18 mouse cellular contexts compared by ENCODE assay signal in genomic region chr2:164859640-164860432, GRCm38 (mm10). TPM values are rescaled to one million over a fixed set of nuclear protein-coding genes. Genes with fewer than 3 reads are reported as not detected.
A peak's percentile ranks its signal among the peaks of the same experiment; 100 is the strongest.
DNase-seq lines count a peak whose midpoint lies in the region; ATAC-seq and TF ChIP-seq lines count a peak whose summit lies in the region.
"Had no signal": no experiment of that assay in that cellular context is flagged by ENCODE, and none has a peak within 500 bp of the region (broad histone marks: within the 10 kb centered on the region; RNA-seq: fewer than 3 reads in every experiment).

No protein-coding gene starts in this region.

- no peaks in the 10 kb centered on the region for H3K79me2 ChIP-seq in liver, adult 2 months (ENCODE audit: control insufficient read depth, insufficient read depth, low read length)

- 42% methylated on average over 9 of the region's 9 CpGs for WGBS in intestine, postnatal 0 days
- WGBS in liver, adult 2 months = 14% methylated on average over 9 of the region's 9 CpGs
- 64% methylated on average over 9 of the region's 9 CpGs for WGBS in hindbrain, embryonic 11.5 days

- intact Hi-C loops in gastrocnemius, adult 2 months (cut with DNase I) = no loop called here
- intact Hi-C loops in gastrocnemius, postnatal 36 days (cut with DNase I) = loop anchor here (2.0 kb wide), 1 partner anchor 23 kb away; no protein-coding TSS in a partner anchor

- no peak overlapping the region for H3K4me3 ChIP-seq in gastrocnemius, adult 2 months
- H3K4me3 ChIP-seq in intestine, postnatal 0 days (ENCODE audit: low read depth, low read length) = no peak overlapping the region
- peak overlapping the region; percentile 35 for H3K4me3 ChIP-seq in liver, adult 2 months (ENCODE audit: insufficient read depth, low read depth, low read length)
- H3K4me3 ChIP-seq in hindbrain, embryonic 11.5 days (ENCODE audit: low read depth, low read length) = no peak overlapping the region
- H3K4me3 ChIP-seq: heart, embryonic 13.5 days; stomach, embryonic 15.5 days had no signal

- H3K27ac ChIP-seq in gastrocnemius, adult 2 months = no peak overlapping the region
- no peak overlapping the region for H3K27ac ChIP-seq in intestine, postnatal 0 days (ENCODE audit: low read depth, low read length)
- peak overlapping the region; percentile 94 for H3K27ac ChIP-seq in liver, adult 2 months (replicated peaks; ENCODE audit: insufficient read depth, low read depth, low read length)
- H3K27ac ChIP-seq in hindbrain, embryonic 11.5 days (ENCODE audit: low read depth, low read length) = no peak overlapping the region
- H3K27ac ChIP-seq: heart, embryonic 13.5 days; hindbrain, embryonic 14.5 days; stomach, embryonic 15.5 days had no signal

- peaks cover 22% of the 10 kb centered on the region for H3K27me3 ChIP-seq in intestine, postnatal 0 days (replicated peaks; ENCODE audit: control insufficient read depth, insufficient read depth, low read length)
- no peaks in the 10 kb centered on the region for H3K27me3 ChIP-seq in liver, adult 2 months (ENCODE audit: control insufficient read depth, insufficient read depth, low read length)
- peaks cover 11% of the 10 kb centered on the region for H3K27me3 ChIP-seq in hindbrain, embryonic 11.5 days (ENCODE audit: control insufficient read depth, insufficient read depth, low read length)

- H3K4me2 ChIP-seq in intestine, postnatal 0 days (replicated peaks; ENCODE audit: low read depth) = peak overlapping the region; percentile 32
- no peak overlapping the region for H3K4me2 ChIP-seq in hindbrain, embryonic 11.5 days (replicated peaks; ENCODE audit: low read depth, low read length)
- H3K4me2 ChIP-seq: heart, embryonic 13.5 days; hindbrain, embryonic 14.5 days; midbrain, embryonic 11.5 days; stomach, embryonic 15.5 days had no signal

- H3K36me3 ChIP-seq in intestine, postnatal 0 days (ENCODE audit: control insufficient read depth, insufficient read depth) = no peaks in the 10 kb centered on the region
- no peaks in the 10 kb centered on the region for H3K36me3 ChIP-seq in liver, adult 2 months (ENCODE audit: control insufficient read depth, insufficient read depth, low read length)
- no peaks in the 10 kb centered on the region for H3K36me3 ChIP-seq in hindbrain, embryonic 11.5 days (ENCODE audit: control insufficient read depth, insufficient read depth, low read length)
- H3K36me3 ChIP-seq: heart, embryonic 13.5 days; stomach, embryonic 15.5 days had no signal

- TF ChIP-seq POLR2A in liver, adult 2 months (IDR thresholded peaks at IDR 0.05; ENCODE audit: extremely low read depth, insufficient read depth, low read length) = peak; percentile 40; the same call in 1 of the 2 replicates

- ATAC-seq in intestine, postnatal 0 days = peak; percentile 74
- ATAC-seq in hindbrain, embryonic 11.5 days (ENCODE audit: low FRiP score) = no peak
- ATAC-seq: forebrain, embryonic 16.5 days had no signal

- no peaks in the 10 kb centered on the region for H3K9me3 ChIP-seq in intestine, postnatal 0 days (ENCODE audit: control insufficient read depth)
- H3K9me3 ChIP-seq in hindbrain, embryonic 11.5 days (ENCODE audit: control insufficient read depth, low read length) = no peaks in the 10 kb centered on the region
- H3K9me3 ChIP-seq: heart, embryonic 13.5 days; stomach, embryonic 15.5 days had no signal

- TF ChIP-seq CTCF in gastrocnemius, adult 2 months (IDR thresholded peaks at IDR 0.05) = no peak
- no peak for TF ChIP-seq CTCF in intestine, postnatal 0 days (IDR thresholded peaks at IDR 0.05; ENCODE audit: low read depth)
- no peak for TF ChIP-seq CTCF in liver, adult 2 months (IDR thresholded peaks at IDR 0.05; ENCODE audit: low read depth, low read length)

- H3K4me1 ChIP-seq in intestine, postnatal 0 days (replicated peaks; ENCODE audit: control insufficient read depth, insufficient read depth, low read length) = peaks cover 9% of the 10 kb centered on the region; the same call in 1 of the 2 replicates
- peaks cover 13% of the 10 kb centered on the region for H3K4me1 ChIP-seq in liver, adult 2 months (ENCODE audit: control insufficient read depth, insufficient read depth, low read length)
- H3K4me1 ChIP-seq in hindbrain, embryonic 11.5 days (replicated peaks; ENCODE audit: control insufficient read depth, insufficient read depth, low read length) = peaks cover 3% of the 10 kb centered on the region; the same call in 1 of the 2 replicates

- no peak overlapping the region for H3K9ac ChIP-seq in intestine, postnatal 0 days (ENCODE audit: low read depth, low read length)
- peak overlapping the region; percentile 61 for H3K9ac ChIP-seq in liver, adult 2 months (ENCODE audit: low read depth, low read length)
- no peak overlapping the region for H3K9ac ChIP-seq in hindbrain, embryonic 11.5 days (ENCODE audit: low read depth, low read length)
- H3K9ac ChIP-seq: heart, embryonic 13.5 days; hindbrain, embryonic 14.5 days; stomach, embryonic 15.5 days had no signal

- DNase-seq in gastrocnemius, adult 2 months = peak; percentile 9
- DNase-seq in gastrocnemius, postnatal 36 days = no peak
- DNase-seq in liver, adult 2 months (ENCODE audit: extremely low read depth, low read depth, low spot score) = peak; percentile 97
- DNase-seq in left cerebral cortex, adult 11 months (ENCODE audit: low spot score) = no peak
- no peak for DNase-seq in thymus, postnatal 10 days (ENCODE audit: low spot score in 2 of 2)
- no peak for DNase-seq in hindbrain, embryonic 11.5 days (ENCODE audit: low spot score)
- DNase-seq in embryo, embryonic 9.5 days (ENCODE audit: extremely low spot score) = no peak
- DNase-seq: adrenal gland, adult 8-10 months; gastrocnemius, postnatal 25 days; left cerebral cortex, postnatal 4 days; lung, postnatal 10 days had no signal

RNA-seq across cellular contexts. Expression of gene Pltp, which starts 2.3 kb away (rescaled TPM):
- total RNA-seq in gastrocnemius, adult 2 months (2021) = 10 to 100 TPM; 11.4 to 20.1 TPM
- total RNA-seq in gastrocnemius, postnatal 36 days (2021) = 10 to 100 TPM; 15.3 to 15.7 TPM
- polyA plus RNA-seq in intestine, postnatal 0 days (2015; fragmentation: Nextera tagmentation; extraction: Ambion mirVana) = 14.5 and 16.2 TPM in 2 replicates
- 21.7 and 22.1 TPM in 2 replicates for total RNA-seq in liver, adult 2 months (2014; rRNA removed)
- 49.7 and 92.8 TPM in 2 replicates for polyA plus RNA-seq in liver, adult 2 months (2012; rRNA removed)
- 62.2 and 67.6 TPM in 2 replicates for polyA plus RNA-seq in hindbrain, embryonic 11.5 days (2014; fragmentation: Nextera tagmentation; extraction: Ambion mirVana)
- total RNA-seq: common myeloid progenitor, adult 5-6 weeks had no signal

RNA-seq across cellular contexts. Expression of gene Pcif1, which starts 19.3 kb away (rescaled TPM):
- total RNA-seq in gastrocnemius, adult 2 months (2021) = 10 to 100 TPM; 25.6 TPM
- 10 to 100 TPM; 23.8 to 26.9 TPM for total RNA-seq in gastrocnemius, postnatal 36 days (2021)
- 43.2 and 44.0 TPM in 2 replicates for polyA plus RNA-seq in intestine, postnatal 0 days (2015; fragmentation: Nextera tagmentation; extraction: Ambion mirVana)
- total RNA-seq in liver, adult 2 months (2014; rRNA removed) = 9.1 and 12.9 TPM in 2 replicates
- 20.2 and 21.3 TPM in 2 replicates for polyA plus RNA-seq in liver, adult 2 months (2012; rRNA removed)
- 58.1 and 60.0 TPM in 2 replicates for polyA plus RNA-seq in hindbrain, embryonic 11.5 days (2014; fragmentation: Nextera tagmentation; extraction: Ambion mirVana)

RNA-seq across cellular contexts. Expression of gene Neurl2, which starts 26.6 kb away (rescaled TPM):
- total RNA-seq in gastrocnemius, adult 2 months (2021) = 10 to 100 TPM; 31.1 to 37.0 TPM
- total RNA-seq in gastrocnemius, postnatal 36 days (2021) = 10 to 100 TPM; 35.8 to 36.3 TPM
- polyA plus RNA-seq in intestine, postnatal 0 days (2015; fragmentation: Nextera tagmentation; extraction: Ambion mirVana) = 4.6 and 5.7 TPM in 2 replicates
- 1.6 and 2.3 TPM in 2 replicates for total RNA-seq in liver, adult 2 months (2014; rRNA removed)
- 4.5 and 5.6 TPM in 2 replicates for polyA plus RNA-seq in liver, adult 2 months (2012; rRNA removed)
- polyA plus RNA-seq in hindbrain, embryonic 11.5 days (2014; fragmentation: Nextera tagmentation; extraction: Ambion mirVana) = 3.0 and 4.4 TPM in 2 replicates

RNA-seq across cellular contexts. Expression of gene Ctsa, which starts 27.2 kb away (rescaled TPM):
- 10 to 100 TPM; 50.2 to 58.1 TPM for total RNA-seq in gastrocnemius, adult 2 months (2021)
- total RNA-seq in gastrocnemius, postnatal 36 days (2021) = 10 to 100 TPM; 45.6 to 49.4 TPM
- polyA plus RNA-seq in intestine, postnatal 0 days (2015; fragmentation: Nextera tagmentation; extraction: Ambion mirVana) = 1,079 and 1,142 TPM in 2 replicates
- total RNA-seq in liver, adult 2 months (2014; rRNA removed) = 112 and 135 TPM in 2 replicates
- 164 and 279 TPM in 2 replicates for polyA plus RNA-seq in liver, adult 2 months (2012; rRNA removed)
- 85.7 and 92.0 TPM in 2 replicates for polyA plus RNA-seq in hindbrain, embryonic 11.5 days (2014; fragmentation: Nextera tagmentation; extraction: Ambion mirVana)

RNA-seq across cellular contexts. Expression of gene Spata25, which starts 31.5 kb away (rescaled TPM):
- total RNA-seq in gastrocnemius, adult 2 months (2021) = under 1 TPM in 1 of 2 experiments, not detected in 1; 0.84 TPM
- total RNA-seq in gastrocnemius, postnatal 36 days (2021) = under 1 TPM in 1 of 2 experiments, not detected in 1; 0.36 TPM
- not detected in 2 replicates for polyA plus RNA-seq in intestine, postnatal 0 days (2015; fragmentation: Nextera tagmentation; extraction: Ambion mirVana)
- total RNA-seq in liver, adult 2 months (2014; rRNA removed) = 0.18 TPM in 1 of 2 replicates, not detected in the other
- not detected in 2 replicates for polyA plus RNA-seq in liver, adult 2 months (2012; rRNA removed)
- polyA plus RNA-seq in hindbrain, embryonic 11.5 days (2014; fragmentation: Nextera tagmentation; extraction: Ambion mirVana) = not detected in 2 replicates
- total RNA-seq: common myeloid progenitor, adult 5-6 weeks; gastrocnemius, postnatal 25 days had no signal
- polyA plus RNA-seq: heart, embryonic 13.5 days; hindbrain, embryonic 14.5 days; midbrain, embryonic 11.5 days; stomach, embryonic 15.5 days had no signal

Comparison
In these comparisons a context has a peak if more than half of its experiments do, and no peak if none do; other contexts are left out.
1. DNase-seq: peak in gastrocnemius, adult 2 months (single experiment) and liver, adult 2 months (single experiment); none in gastrocnemius, postnatal 36 days (0 of 2), left cerebral cortex, adult 11 months (single experiment), thymus, postnatal 10 days (0 of 2), hindbrain, embryonic 11.5 days (single experiment) and embryo, embryonic 9.5 days (single experiment).